In the genomic region with DNA sequence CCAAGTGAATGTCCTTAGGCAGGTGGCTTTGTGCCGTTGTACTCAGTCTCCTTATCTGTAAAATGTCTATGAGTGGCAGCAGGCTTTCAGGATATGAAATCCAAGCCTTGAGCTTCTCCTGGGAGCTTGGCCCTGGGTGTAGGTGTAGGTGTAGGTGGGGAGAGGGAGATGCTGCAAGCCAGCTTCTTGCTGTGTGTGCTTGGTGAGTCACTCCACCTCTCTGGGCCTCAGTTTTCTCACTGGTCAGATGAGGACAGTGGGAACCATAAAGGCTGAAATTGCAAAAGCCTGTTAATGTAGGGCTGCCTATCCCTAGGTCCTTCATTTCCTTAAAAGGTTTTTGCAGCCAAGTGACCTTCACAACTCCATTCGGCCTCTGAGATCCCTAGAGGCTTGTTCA, we compare ENCODE assay signal across 22 mouse cellular contexts. TPM values are rescaled to one million over a fixed set of nuclear protein-coding genes. Genes with fewer than 3 reads are reported as not detected.
DNase-seq lines count a peak whose midpoint lies in the region; ATAC-seq and TF ChIP-seq lines count a peak whose summit lies in the region.
"Had no signal": no experiment of that assay in that cellular context is flagged by ENCODE, and none has a peak within 500 bp of the region (broad histone marks: within the 10 kb centered on the region; RNA-seq: fewer than 3 reads in every experiment).

No protein-coding gene starts in this region.

- peaks cover 15% of the 10 kb centered on the region for H3K4me1 ChIP-seq in embryonic facial prominence, embryonic 15.5 days
- peaks cover 54% of the 10 kb centered on the region for H3K4me1 ChIP-seq in embryonic facial prominence, embryonic 10.5 days
- peaks cover 30% of the 10 kb centered on the region for H3K4me1 ChIP-seq in hindbrain, embryonic 13.5 days (replicated peaks)
- peaks cover 6% of the 10 kb centered on the region; the same call in 1 of the 2 replicates for H3K4me1 ChIP-seq in hindbrain, embryonic 11.5 days (replicated peaks; ENCODE audit: control insufficient read depth, insufficient read depth, low read length)
- H3K4me1 ChIP-seq in midbrain, embryonic 13.5 days (replicated peaks) = peaks cover 35% of the 10 kb centered on the region
- H3K4me1 ChIP-seq in midbrain, embryonic 11.5 days (ENCODE audit: control insufficient read depth, insufficient read depth, low read length) = peaks cover 17% of the 10 kb centered on the region
- peaks cover 10% of the 10 kb centered on the region for H3K4me1 ChIP-seq in olfactory bulb, adult 2 months (ENCODE audit: control insufficient read depth, insufficient read depth, low read length)
- H3K4me1 ChIP-seq: forebrain, embryonic 13.5 days had no signal

- no peak overlapping the region for H3K4me3 ChIP-seq in embryonic facial prominence, embryonic 15.5 days (replicated peaks)
- no peak overlapping the region for H3K4me3 ChIP-seq in embryonic facial prominence, embryonic 10.5 days
- H3K4me3 ChIP-seq in hindbrain, embryonic 13.5 days = no peak overlapping the region
- no peak overlapping the region for H3K4me3 ChIP-seq in hindbrain, embryonic 11.5 days (ENCODE audit: low read depth, low read length)
- no peak overlapping the region for H3K4me3 ChIP-seq in midbrain, embryonic 13.5 days (replicated peaks)
- no peak overlapping the region for H3K4me3 ChIP-seq in midbrain, embryonic 11.5 days (ENCODE audit: low read depth, low read length)
- H3K4me3 ChIP-seq in olfactory bulb, adult 2 months (ENCODE audit: insufficient read depth, low read depth, low read length) = no peak overlapping the region
- H3K4me3 ChIP-seq: forebrain, embryonic 13.5 days; heart, embryonic 15.5 days; limb, embryonic 10.5 days; limb, embryonic 15.5 days; lung, embryonic 15.5 days; midbrain, embryonic 12.5 days; neural tube, embryonic 12.5 days had no signal

- H3K9me3 ChIP-seq in embryonic facial prominence, embryonic 15.5 days (replicated peaks) = no peaks in the 10 kb centered on the region
- H3K9me3 ChIP-seq in embryonic facial prominence, embryonic 10.5 days = no peaks in the 10 kb centered on the region
- H3K9me3 ChIP-seq in hindbrain, embryonic 13.5 days = no peaks in the 10 kb centered on the region
- no peaks in the 10 kb centered on the region for H3K9me3 ChIP-seq in hindbrain, embryonic 11.5 days (ENCODE audit: control insufficient read depth, low read length)
- no peaks in the 10 kb centered on the region for H3K9me3 ChIP-seq in midbrain, embryonic 13.5 days
- H3K9me3 ChIP-seq in midbrain, embryonic 11.5 days (ENCODE audit: control insufficient read depth, low read length) = no peaks in the 10 kb centered on the region
- H3K9me3 ChIP-seq: forebrain, embryonic 13.5 days; G1E; heart, embryonic 15.5 days; limb, embryonic 10.5 days; limb, embryonic 15.5 days; lung, embryonic 15.5 days; midbrain, embryonic 12.5 days; neural tube, embryonic 12.5 days had no signal

- WGBS in embryonic facial prominence, embryonic 15.5 days = 63% methylated on average over 2 of the region's 2 CpGs
- WGBS in embryonic facial prominence, embryonic 10.5 days = 57% methylated on average over 2 of the region's 2 CpGs
- WGBS in hindbrain, embryonic 13.5 days = 57% methylated on average over 2 of the region's 2 CpGs
- WGBS in hindbrain, embryonic 11.5 days = 66% methylated on average over 2 of the region's 2 CpGs
- 62% methylated on average over 2 of the region's 2 CpGs for WGBS in midbrain, embryonic 13.5 days
- 65% methylated on average over 2 of the region's 2 CpGs for WGBS in midbrain, embryonic 11.5 days
- WGBS in olfactory bulb, adult 2 months = 75% methylated on average over 2 of the region's 2 CpGs

- no peaks in the 10 kb centered on the region for H3K36me3 ChIP-seq in embryonic facial prominence, embryonic 15.5 days
- no peaks in the 10 kb centered on the region for H3K36me3 ChIP-seq in embryonic facial prominence, embryonic 10.5 days (replicated peaks)
- H3K36me3 ChIP-seq in hindbrain, embryonic 13.5 days = no peaks in the 10 kb centered on the region
- no peaks in the 10 kb centered on the region for H3K36me3 ChIP-seq in hindbrain, embryonic 11.5 days (ENCODE audit: control insufficient read depth, insufficient read depth, low read length)
- H3K36me3 ChIP-seq in midbrain, embryonic 13.5 days = no peaks in the 10 kb centered on the region
- no peaks in the 10 kb centered on the region for H3K36me3 ChIP-seq in midbrain, embryonic 11.5 days (ENCODE audit: control insufficient read depth, insufficient read depth, low read length)
- H3K36me3 ChIP-seq: G1E; heart, embryonic 15.5 days; limb, embryonic 10.5 days; limb, embryonic 15.5 days; lung, embryonic 15.5 days; midbrain, embryonic 12.5 days; neural tube, embryonic 12.5 days had no signal

- no peak for TF ChIP-seq CTCF in olfactory bulb, adult 2 months (IDR thresholded peaks at IDR 0.05; ENCODE audit: insufficient read depth, low read depth, low read length)

- no peak overlapping the region for H3K4me2 ChIP-seq in embryonic facial prominence, embryonic 15.5 days (replicated peaks)
- no peak overlapping the region for H3K4me2 ChIP-seq in hindbrain, embryonic 13.5 days
- no peak overlapping the region for H3K4me2 ChIP-seq in hindbrain, embryonic 11.5 days (replicated peaks; ENCODE audit: low read depth, low read length)
- H3K4me2 ChIP-seq in midbrain, embryonic 13.5 days (replicated peaks) = no peak overlapping the region
- H3K4me2 ChIP-seq in midbrain, embryonic 11.5 days = no peak overlapping the region
- H3K4me2 ChIP-seq: forebrain, embryonic 13.5 days; heart, embryonic 15.5 days; limb, embryonic 15.5 days; lung, embryonic 15.5 days; midbrain, embryonic 12.5 days; neural tube, embryonic 12.5 days had no signal

- ATAC-seq in embryonic facial prominence, embryonic 15.5 days (ENCODE audit: insufficient number of reproducible peaks, low FRiP score, low TSS enrichment, low read depth) = no peak
- ATAC-seq in hindbrain, embryonic 13.5 days (ENCODE audit: low FRiP score) = no peak
- ATAC-seq in hindbrain, embryonic 11.5 days (ENCODE audit: low FRiP score) = no peak
- no peak for ATAC-seq in midbrain, embryonic 13.5 days
- ATAC-seq in midbrain, embryonic 11.5 days (ENCODE audit: low FRiP score) = no peak
- ATAC-seq: forebrain, embryonic 13.5 days had no signal

- H3K27me3 ChIP-seq in embryonic facial prominence, embryonic 15.5 days = peaks cover 19% of the 10 kb centered on the region
- peaks cover 71% of the 10 kb centered on the region for H3K27me3 ChIP-seq in embryonic facial prominence, embryonic 10.5 days (replicated peaks; ENCODE audit: low read depth, poor library complexity, severe bottlenecking)
- peaks cover 38% of the 10 kb centered on the region for H3K27me3 ChIP-seq in hindbrain, embryonic 13.5 days
- H3K27me3 ChIP-seq in hindbrain, embryonic 11.5 days (ENCODE audit: control insufficient read depth, insufficient read depth, low read length) = no peaks in the 10 kb centered on the region
- H3K27me3 ChIP-seq in midbrain, embryonic 13.5 days = peaks cover 24% of the 10 kb centered on the region
- H3K27me3 ChIP-seq in midbrain, embryonic 11.5 days (ENCODE audit: control insufficient read depth, insufficient read depth, low read length) = peaks cover 7% of the 10 kb centered on the region

- no peak for TF ChIP-seq POLR2A in olfactory bulb, adult 2 months (IDR thresholded peaks at IDR 0.05; ENCODE audit: insufficient read depth, low read depth, low read length)

- H3K9ac ChIP-seq in embryonic facial prominence, embryonic 15.5 days = no peak overlapping the region
- peak overlapping the region; percentile 56; the same call in 1 of the 2 replicates for H3K9ac ChIP-seq in hindbrain, embryonic 13.5 days
- no peak overlapping the region for H3K9ac ChIP-seq in hindbrain, embryonic 11.5 days (ENCODE audit: low read depth, low read length)
- 0 out of 2 replicates have a peak overlapping the region, but pooled peaks have one; percentile 36 for H3K9ac ChIP-seq in midbrain, embryonic 13.5 days (replicated peaks)
- H3K9ac ChIP-seq in midbrain, embryonic 11.5 days (ENCODE audit: low read length) = no peak overlapping the region
- H3K9ac ChIP-seq: forebrain, embryonic 13.5 days; heart, embryonic 15.5 days; limb, embryonic 15.5 days; liver, embryonic 14.5 days; lung, embryonic 15.5 days; midbrain, embryonic 12.5 days; neural tube, embryonic 12.5 days had no signal

- peak overlapping the region; percentile 74 for H3K27ac ChIP-seq in embryonic facial prominence, embryonic 15.5 days (replicated peaks)
- H3K27ac ChIP-seq in embryonic facial prominence, embryonic 10.5 days (replicated peaks) = no peak overlapping the region
- H3K27ac ChIP-seq in hindbrain, embryonic 13.5 days = no peak overlapping the region
- no peak overlapping the region for H3K27ac ChIP-seq in hindbrain, embryonic 11.5 days (ENCODE audit: low read depth, low read length)
- H3K27ac ChIP-seq in midbrain, embryonic 13.5 days = no peak overlapping the region
- no peak overlapping the region for H3K27ac ChIP-seq in midbrain, embryonic 11.5 days (ENCODE audit: low read depth, low read length)
- 0 out of 2 replicates have a peak overlapping the region, but pooled peaks have one; percentile 14 for H3K27ac ChIP-seq in olfactory bulb, adult 2 months (ENCODE audit: insufficient read depth, low read depth, low read length)
- H3K27ac ChIP-seq: forebrain, embryonic 13.5 days; heart, embryonic 15.5 days; limb, embryonic 15.5 days; liver, embryonic 14.5 days; lung, embryonic 15.5 days; midbrain, embryonic 12.5 days; neural tube, embryonic 12.5 days had no signal

- no peak for DNase-seq in embryonic facial prominence, embryonic 10.5 days (ENCODE audit: low spot score)
- no peak for DNase-seq in hindbrain, embryonic 11.5 days (ENCODE audit: low spot score)
- no peak for DNase-seq in midbrain, embryonic 11.5 days (ENCODE audit: low spot score, missing footprints)
- DNase-seq: adrenal gland, postnatal 10 days; layer of hippocampus, adult 9-11 months; right cerebral cortex, postnatal 14 days; thymus, postnatal 4 days had no signal

RNA-seq across cellular contexts. Expression of gene Kcng4, which starts 0.5 kb away (rescaled TPM):
- 0.43 and 0.55 TPM in 2 replicates for polyA plus RNA-seq in embryonic facial prominence, embryonic 15.5 days (2015; fragmentation: Nextera tagmentation; extraction: Ambion mirVana)
- 0.22 and 0.47 TPM in 2 replicates for polyA plus RNA-seq in embryonic facial prominence, embryonic 10.5 days (2016; fragmentation: Nextera tagmentation; extraction: Ambion mirVana)
- polyA plus RNA-seq in hindbrain, embryonic 13.5 days (2015; fragmentation: Nextera tagmentation; extraction: Ambion mirVana) = 0.09 TPM in 1 of 2 replicates, not detected in the other
- polyA plus RNA-seq in hindbrain, embryonic 11.5 days (2014; fragmentation: Nextera tagmentation; extraction: Ambion mirVana) = 0.10 TPM in 1 of 2 replicates, not detected in the other
- 0.08 and 0.47 TPM in 2 replicates for polyA plus RNA-seq in midbrain, embryonic 13.5 days (2015; fragmentation: Nextera tagmentation; extraction: Ambion mirVana)
- 0.15 and 0.18 TPM in 2 replicates for polyA plus RNA-seq in midbrain, embryonic 11.5 days (2014; fragmentation: Nextera tagmentation; extraction: Ambion mirVana)
- polyA plus RNA-seq in olfactory bulb, adult 2 months (2012; ENCODE audit: insufficient read depth, insufficient read length, low replicate concordance, missing spikeins) = not detected in 2 replicates
- polyA plus RNA-seq: G1E; heart, embryonic 15.5 days; limb, embryonic 10.5 days; liver, embryonic 14.5 days; midbrain, embryonic 12.5 days had no signal

RNA-seq across cellular contexts. Expression of gene Adad2, which starts 23.4 kb away (rescaled TPM):
- polyA plus RNA-seq in embryonic facial prominence, embryonic 15.5 days (2015; fragmentation: Nextera tagmentation; extraction: Ambion mirVana) = 0.14 and 0.24 TPM in 2 replicates
- 0.27 TPM in 1 of 2 replicates, not detected in the other for polyA plus RNA-seq in embryonic facial prominence, embryonic 10.5 days (2016; fragmentation: Nextera tagmentation; extraction: Ambion mirVana)
- not detected in 2 replicates for polyA plus RNA-seq in hindbrain, embryonic 13.5 days (2015; fragmentation: Nextera tagmentation; extraction: Ambion mirVana)
- polyA plus RNA-seq in hindbrain, embryonic 11.5 days (2014; fragmentation: Nextera tagmentation; extraction: Ambion mirVana) = 0.13 TPM in 1 of 2 replicates, not detected in the other
- not detected in 2 replicates for polyA plus RNA-seq in midbrain, embryonic 13.5 days (2015; fragmentation: Nextera tagmentation; extraction: Ambion mirVana)
- polyA plus RNA-seq in midbrain, embryonic 11.5 days (2014; fragmentation: Nextera tagmentation; extraction: Ambion mirVana) = 0.11 and 0.27 TPM in 2 replicates
- not detected in 2 replicates for polyA plus RNA-seq in olfactory bulb, adult 2 months (2012; ENCODE audit: insufficient read depth, insufficient read length, low replicate concordance, missing spikeins)
- polyA plus RNA-seq: forebrain, embryonic 13.5 days; G1E; heart, embryonic 15.5 days; limb, embryonic 10.5 days; liver, embryonic 14.5 days; lung, embryonic 15.5 days; stomach, embryonic 14.5 days; thymus, postnatal 0 days had no signal

RNA-seq across cellular contexts. Expression of gene Wfdc1, which starts 30.2 kb away (rescaled TPM):
- 2.0 and 2.6 TPM in 2 replicates for polyA plus RNA-seq in embryonic facial prominence, embryonic 15.5 days (2015; fragmentation: Nextera tagmentation; extraction: Ambion mirVana)
- 3.8 and 4.5 TPM in 2 replicates for polyA plus RNA-seq in embryonic facial prominence, embryonic 10.5 days (2016; fragmentation: Nextera tagmentation; extraction: Ambion mirVana)
- polyA plus RNA-seq in hindbrain, embryonic 13.5 days (2015; fragmentation: Nextera tagmentation; extraction: Ambion mirVana) = 3.3 and 3.5 TPM in 2 replicates
- 3.6 and 4.6 TPM in 2 replicates for polyA plus RNA-seq in hindbrain, embryonic 11.5 days (2014; fragmentation: Nextera tagmentation; extraction: Ambion mirVana)
- polyA plus RNA-seq in midbrain, embryonic 13.5 days (2015; fragmentation: Nextera tagmentation; extraction: Ambion mirVana) = 2.0 and 2.1 TPM in 2 replicates
- polyA plus RNA-seq in midbrain, embryonic 11.5 days (2014; fragmentation: Nextera tagmentation; extraction: Ambion mirVana) = 8.8 and 11.8 TPM in 2 replicates
- polyA plus RNA-seq in olfactory bulb, adult 2 months (2012; ENCODE audit: insufficient read depth, insufficient read length, low replicate concordance, missing spikeins) = not detected in 2 replicates
- polyA plus RNA-seq: G1E had no signal

RNA-seq across cellular contexts. Expression of gene Taf1c, which starts 30.9 kb away (rescaled TPM):
- 11.8 and 13.3 TPM in 2 replicates for polyA plus RNA-seq in embryonic facial prominence, embryonic 15.5 days (2015; fragmentation: Nextera tagmentation; extraction: Ambion mirVana)
- 15.7 and 17.8 TPM in 2 replicates for polyA plus RNA-seq in embryonic facial prominence, embryonic 10.5 days (2016; fragmentation: Nextera tagmentation; extraction: Ambion mirVana)
- 12.6 and 14.5 TPM in 2 replicates for polyA plus RNA-seq in hindbrain, embryonic 13.5 days (2015; fragmentation: Nextera tagmentation; extraction: Ambion mirVana)
- polyA plus RNA-seq in hindbrain, embryonic 11.5 days (2014; fragmentation: Nextera tagmentation; extraction: Ambion mirVana) = 10.1 and 11.9 TPM in 2 replicates
- 14.9 and 15.1 TPM in 2 replicates for polyA plus RNA-seq in midbrain, embryonic 13.5 days (2015; fragmentation: Nextera tagmentation; extraction: Ambion mirVana)
- 11.1 and 13.4 TPM in 2 replicates for polyA plus RNA-seq in midbrain, embryonic 11.5 days (2014; fragmentation: Nextera tagmentation; extraction: Ambion mirVana)
- polyA plus RNA-seq in olfactory bulb, adult 2 months (2012; ENCODE audit: insufficient read depth, insufficient read length, low replicate concordance, missing spikeins) = not detected in 2 replicates

Comparison
In these comparisons a context has a peak if more than half of its experiments do, and no peak if none do; other contexts are left out.
1. H3K27ac ChIP-seq: peak in embryonic facial prominence, embryonic 15.5 days (single experiment) and olfactory bulb, adult 2 months (single experiment); none in embryonic facial prominence, embryonic 10.5 days (single experiment), hindbrain, embryonic 13.5 days (single experiment), hindbrain, embryonic 11.5 days (single experiment), midbrain, embryonic 13.5 days (single experiment) and midbrain, embryonic 11.5 days (single experiment).
2. H3K9ac ChIP-seq: peak in hindbrain, embryonic 13.5 days (single experiment) and midbrain, embryonic 13.5 days (single experiment); none in embryonic facial prominence, embryonic 15.5 days (single experiment), hindbrain, embryonic 11.5 days (single experiment) and midbrain, embryonic 11.5 days (single experiment).